Comparison of ENCODE assay signal across 8 mouse cellular contexts in the genomic region with DNA sequence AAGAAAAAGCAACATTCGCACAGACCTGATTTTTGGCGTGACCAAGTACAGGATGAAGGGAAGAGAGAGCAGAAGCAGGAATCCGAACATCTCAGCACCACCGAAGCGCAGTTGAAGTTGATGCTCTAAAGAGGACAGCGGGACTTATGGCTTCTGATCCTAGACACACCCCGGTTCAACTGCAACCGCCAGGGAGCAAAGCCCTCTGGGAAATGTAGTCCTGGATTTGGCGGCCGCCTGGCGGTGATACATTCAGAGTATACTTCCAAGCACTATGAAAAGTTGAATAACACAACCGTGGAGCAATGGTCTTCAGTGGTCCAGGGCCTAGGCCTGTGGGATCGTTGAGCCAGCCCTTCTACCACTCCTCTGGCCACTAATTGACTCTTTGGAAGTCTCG. TPM values are rescaled to one million over a fixed set of nuclear protein-coding genes. Genes with fewer than 3 reads are reported as not detected.
DNase-seq lines count a peak whose midpoint lies in the region; ATAC-seq lines count a peak whose summit lies in the region.

No protein-coding gene starts in this region.

- intact Hi-C loops in gastrocnemius, postnatal 36 days (cut with DNase I), result loop anchor here (5.0 kb wide), 1 partner anchor 71 kb away; no protein-coding TSS in a partner anchor

- WGBS in intestine, embryonic 15.5 days, result 4% methylated on average over 14 of the region's 14 CpGs
- whole genome bisulfite sequencing in limb, embryonic 11.5 days, result 5% methylated on average over 14 of the region's 14 CpGs
- WGBS in midbrain, embryonic 13.5 days, result 6% methylated on average over 14 of the region's 14 CpGs

- peak overlapping the region; percentile 76 for H3K4me2 ChIP-seq in intestine, embryonic 15.5 days (replicated peaks)
- H3K4me2 ChIP-seq in limb, embryonic 11.5 days (ENCODE audit: low read depth, severe bottlenecking), result peak overlapping the region; percentile 82
- peak overlapping the region; percentile 87 for H3K4me2 ChIP-seq in midbrain, embryonic 13.5 days (replicated peaks)

- H3K4me1 ChIP-seq in intestine, embryonic 15.5 days (replicated peaks), result peaks cover 9% of the 10 kb centered on the region; the same call in 1 of the 2 replicates
- H3K4me1 ChIP-seq in limb, embryonic 11.5 days (ENCODE audit: control insufficient read depth, insufficient read depth, low read length), result peaks cover 7% of the 10 kb centered on the region
- H3K4me1 ChIP-seq in midbrain, embryonic 13.5 days (replicated peaks), result peaks cover 18% of the 10 kb centered on the region

- no peaks in the 10 kb centered on the region for H3K27me3 ChIP-seq in intestine, embryonic 15.5 days (replicated peaks)
- H3K27me3 ChIP-seq in limb, embryonic 11.5 days (ENCODE audit: control insufficient read depth, insufficient read depth, low read length), result no peaks in the 10 kb centered on the region
- no peaks in the 10 kb centered on the region for H3K27me3 ChIP-seq in midbrain, embryonic 13.5 days

- DNase-seq in left cerebral cortex, adult 18-20 months (ENCODE audit: low spot score in 2 of 2), result peak; percentile 71 to 73
- no peak for DNase-seq in left cerebral cortex, adult 11 months (ENCODE audit: low spot score)
- peak; percentile 64 for DNase-seq in embryo, embryonic 11.5 days (ENCODE audit: low read depth, low spot score)
- DNase-seq in gastrocnemius, postnatal 36 days, result peak; percentile 62 to 69
- DNase-seq in limb, embryonic 11.5 days (ENCODE audit: low spot score), result peak; percentile 88
- peak; percentile 72 for DNase-seq in spleen, adult 12 weeks (ENCODE audit: low spot score)

- ATAC-seq in intestine, embryonic 15.5 days, result peak; percentile 92
- peak; percentile 89 for ATAC-seq in limb, embryonic 11.5 days (ENCODE audit: insufficient number of reproducible peaks, low FRiP score, low TSS enrichment, low read depth)
- ATAC-seq in midbrain, embryonic 13.5 days, result peak; percentile 91

- H3K27ac ChIP-seq in intestine, embryonic 15.5 days, result 0 out of 2 replicates have a peak overlapping the region, but pooled peaks have one; percentile 62
- no peak overlapping the region for H3K27ac ChIP-seq in limb, embryonic 11.5 days (replicated peaks; ENCODE audit: low read depth, low read length)
- peak overlapping the region; percentile 63 for H3K27ac ChIP-seq in midbrain, embryonic 13.5 days

- peak overlapping the region; percentile 60 for H3K9ac ChIP-seq in intestine, embryonic 15.5 days
- peak overlapping the region; percentile 59 for H3K9ac ChIP-seq in limb, embryonic 11.5 days (ENCODE audit: low read length)
- peak overlapping the region; percentile 70 for H3K9ac ChIP-seq in midbrain, embryonic 13.5 days (replicated peaks)

- H3K36me3 ChIP-seq in intestine, embryonic 15.5 days, result peaks cover 9% of the 10 kb centered on the region
- peaks cover 2% of the 10 kb centered on the region; the same call in 1 of the 2 replicates for H3K36me3 ChIP-seq in limb, embryonic 11.5 days (ENCODE audit: control insufficient read depth, insufficient read depth, low read length)
- peaks cover 18% of the 10 kb centered on the region for H3K36me3 ChIP-seq in midbrain, embryonic 13.5 days

- peak overlapping the region; percentile 59 for H3K4me3 ChIP-seq in intestine, embryonic 15.5 days (replicated peaks)
- H3K4me3 ChIP-seq in limb, embryonic 11.5 days (ENCODE audit: low read depth, low read length), result peak overlapping the region; percentile 70
- peak overlapping the region; percentile 75 for H3K4me3 ChIP-seq in midbrain, embryonic 13.5 days (replicated peaks)

- no peaks in the 10 kb centered on the region for H3K9me3 ChIP-seq in intestine, embryonic 15.5 days
- H3K9me3 ChIP-seq in limb, embryonic 11.5 days (ENCODE audit: control insufficient read depth, low read length), result no peaks in the 10 kb centered on the region
- H3K9me3 ChIP-seq in midbrain, embryonic 13.5 days, result no peaks in the 10 kb centered on the region

RNA-seq across cellular contexts. Expression of a gene that starts 0.4 kb away (rescaled TPM):
- 10 to 100 TPM; 22.5 to 26.6 TPM for total RNA-seq in left cerebral cortex, adult 18-20 months (2021)
- 1 to 10 TPM; 1.8 to 2.1 TPM for total RNA-seq in gastrocnemius, postnatal 36 days (2021)
- 34.7 and 38.9 TPM in 2 replicates for polyA plus RNA-seq in intestine, embryonic 15.5 days (2015; fragmentation: Nextera tagmentation; extraction: Ambion mirVana)
- 23.8 and 27.0 TPM in 2 replicates for polyA plus RNA-seq in limb, embryonic 11.5 days (2014; fragmentation: Nextera tagmentation; extraction: Ambion mirVana)
- polyA plus RNA-seq in midbrain, embryonic 13.5 days (2015; fragmentation: Nextera tagmentation; extraction: Ambion mirVana), result 26.1 and 27.9 TPM in 2 replicates

RNA-seq across cellular contexts. Expression of a gene that starts 17.0 kb away (rescaled TPM):
- total RNA-seq in left cerebral cortex, adult 18-20 months (2021), result 1 to 10 TPM; 1.5 to 2.1 TPM
- under 1 TPM; 0.20 to 0.49 TPM for total RNA-seq in gastrocnemius, postnatal 36 days (2021)
- polyA plus RNA-seq in intestine, embryonic 15.5 days (2015; fragmentation: Nextera tagmentation; extraction: Ambion mirVana), result 1.3 and 1.4 TPM in 2 replicates
- 2.6 TPM in 2 replicates for polyA plus RNA-seq in limb, embryonic 11.5 days (2014; fragmentation: Nextera tagmentation; extraction: Ambion mirVana)
- 0.67 and 1.1 TPM in 2 replicates for polyA plus RNA-seq in midbrain, embryonic 13.5 days (2015; fragmentation: Nextera tagmentation; extraction: Ambion mirVana)

RNA-seq across cellular contexts. Expression of a gene that starts 19.2 kb away (rescaled TPM):
- 100 to 1,000 TPM; 264 to 275 TPM for total RNA-seq in left cerebral cortex, adult 18-20 months (2021)
- total RNA-seq in gastrocnemius, postnatal 36 days (2021), result 10 to 100 TPM; 63.1 to 68.7 TPM
- 106 and 111 TPM in 2 replicates for polyA plus RNA-seq in intestine, embryonic 15.5 days (2015; fragmentation: Nextera tagmentation; extraction: Ambion mirVana)
- polyA plus RNA-seq in limb, embryonic 11.5 days (2014; fragmentation: Nextera tagmentation; extraction: Ambion mirVana), result 84.8 and 89.1 TPM in 2 replicates
- polyA plus RNA-seq in midbrain, embryonic 13.5 days (2015; fragmentation: Nextera tagmentation; extraction: Ambion mirVana), result 174 and 183 TPM in 2 replicates
